Mouse (Mus musculus) liver, embryonic 16.5 days (tissue): ENCODE results near the gene Bckdha. TPM values are rescaled to one million over a fixed set of nuclear protein-coding genes. Genes with fewer than 3 reads are reported as not detected.

Experiments used
- ATAC-seq: fragments of 200-750 bp; cut with Nextera tagmentation; 2 replicates; pipeline ENCODE4 v1.8.0; 2017; ENCODE audit warnings: low read depth, mild to moderate bottlenecking, moderate number of reproducible peaks, moderate library complexity
- H3K27ac ChIP-seq: fragments of 300-500 bp; sonication (generic); 2 replicates; pipeline ENCODE4 v1.5.1; 2014; ENCODE audit warnings: mild to moderate bottlenecking, low read length
- H3K27me3 ChIP-seq: fragments of 300-500 bp; sonication (generic); 2 replicates; pipeline ENCODE4 v1.6.1; 2014; ENCODE audit warnings: low read depth, low read length, mixed read lengths; ENCODE audit not compliant: control insufficient read depth, insufficient read depth
- H3K36me3 ChIP-seq: fragments of 300-500 bp; sonication (generic); 2 replicates; pipeline ENCODE4 v1.6.1; 2014; ENCODE audit warnings: mild to moderate bottlenecking; ENCODE audit not compliant: control insufficient read depth, insufficient read depth
- H3K4me1 ChIP-seq: fragments of 300-500 bp; sonication (generic); 2 replicates; pipeline ENCODE4 v1.6.1; 2014; ENCODE audit warnings: low read depth, low read length, mixed read lengths; ENCODE audit not compliant: control insufficient read depth
- H3K4me2 ChIP-seq: fragments of 300-500 bp; sonication (generic); 2 replicates; pipeline ENCODE4 v1.6.1; 2014; ENCODE audit warnings: low read depth, low read length, mixed read lengths
- H3K4me3 ChIP-seq: fragments of 300-500 bp; sonication (generic); 2 replicates; pipeline ENCODE4 v1.5.1; 2014; ENCODE audit warnings: low read depth, mild to moderate bottlenecking, low read length
- H3K9ac ChIP-seq: fragments of 300-500 bp; sonication (generic); 2 replicates; pipeline ENCODE4 v1.6.1; 2014; ENCODE audit warnings: low read depth, low read length
- H3K9me3 ChIP-seq: fragments of 300-500 bp; sonication (generic); replicated peaks from 2 replicates; pipeline ENCODE4 v1.6.1; 2016; ENCODE audit warnings: low read length; ENCODE audit not compliant: control insufficient read depth
- WGBS: fragments of 180-500 bp; shearing (Covaris S2); extraction: QIAGEN DNeasy Blood & Tissue Kit; methylation state at CpG from one replicate; pipeline ENCODE4 v1.1.7; 2014; ENCODE audit not compliant: insufficient replicate concordance; 5-methylcytosine and 5-hydroxymethylcytosine counted together
- polyA plus RNA-seq: library from polyadenylated mRNA; unstranded; fragments of >200 nt; fragmentation: Nextera tagmentation; extraction: Ambion mirVana; gene quantifications from 2 replicates; pipeline ENCODE4 v1.2.1, GENCODE M21; 2015

Bckdha gene
- polyA plus RNA-seq, 1 experiment from 2014 or later = 43.1 TPM

GRCm38 (mm10) chr7:25623857-25624370 lies 34.9 kb downstream of the Bckdha start:
- Histone ChIP-seq H3K27me3 (no peaks in the 10 kb centered on the region), H3K4me2 (no peak overlapping the region), H3K4me3 (no peak overlapping the region), H3K36me3 (no peaks in the 10 kb centered on the region), H3K9me3 (no peaks in the 10 kb centered on the region), H3K4me1 (peaks cover 36% of the 10 kb centered on the region), H3K9ac (no peak overlapping the region), H3K27ac (no peak overlapping the region)
- 83% methylated on average over 11 of the region's 11 CpGs for WGBS
- ATAC-seq = no peak

- no peak for ATAC-seq
- Histone ChIP-seq H3K27me3 (no peaks in the 10 kb centered on the region), H3K27ac (no peak overlapping the region), H3K9me3 (no peaks in the 10 kb centered on the region), H3K36me3 (no peaks in the 10 kb centered on the region), H3K9ac (no peak overlapping the region), H3K4me1 (peaks cover 12% of the 10 kb centered on the region), H3K4me2 (no peak overlapping the region), H3K4me3 (no peak overlapping the region)
- 75% methylated on average over 11 of the region's 11 CpGs for WGBS
Observed at GRCm38 (mm10) chr7:25620751-25621150, 38.0 kb downstream of the Bckdha start.

GRCm38 (mm10) chr7:25620101-25620500 lies 38.7 kb downstream of the Bckdha start:
- Histone ChIP-seq H3K9me3 (no peaks in the 10 kb centered on the region), H3K9ac (no peak overlapping the region; the same call in 1 of the 2 replicates), H3K4me1 (peaks cover 12% of the 10 kb centered on the region), H3K4me3 (no peak overlapping the region; the same call in 1 of the 2 replicates), H3K27me3 (no peaks in the 10 kb centered on the region), H3K36me3 (no peaks in the 10 kb centered on the region), H3K27ac (no peak overlapping the region), H3K4me2 (peak overlapping the region; percentile 80; the same call in 1 of the 2 replicates)
- 80% methylated on average over 5 of the region's 5 CpGs for WGBS
- no peak for ATAC-seq

- Histone ChIP-seq H3K27ac (no peak overlapping the region), H3K9ac (peak overlapping the region; percentile 61), H3K9me3 (no peaks in the 10 kb centered on the region), H3K27me3 (no peaks in the 10 kb centered on the region), H3K36me3 (no peaks in the 10 kb centered on the region), H3K4me2 (peak overlapping the region; percentile 80), H3K4me1 (peaks cover 12% of the 10 kb centered on the region), H3K4me3 (peak overlapping the region; percentile 76)
- WGBS = 18% methylated on average over 5 of the region's 5 CpGs
- no peak for ATAC-seq
Observed at GRCm38 (mm10) chr7:25619722-25619991, 39.1 kb downstream of the Bckdha start.

GRCm38 (mm10) chr7:25618865-25619721 lies 39.7 kb downstream of the Bckdha start, which contains the start of gene Dmac2:
Dmac2 (plus strand) TSS chr7:25619414.
- Histone ChIP-seq H3K9ac (peak within 1 kb of the TSS; percentile 61), H3K4me2 (peak within 1 kb of the TSS; percentile 80), H3K4me1 (peaks cover 12% of the 10 kb centered on the region), H3K4me3 (peak within 1 kb of the TSS; percentile 76), H3K27me3 (no peaks in the 10 kb centered on the region), H3K27ac (no peak within 1 kb of the TSS), H3K9me3 (no peaks in the 10 kb centered on the region), H3K36me3 (no peaks in the 10 kb centered on the region)
- peak; percentile 93 for ATAC-seq
- 1% methylated on average over 53 of the region's 53 CpGs for WGBS

GRCm38 (mm10) chr7:25617376-25618160 lies 41.2 kb downstream of the Bckdha start:
- H3K27ac ChIP-seq = no peak overlapping the region
- peaks cover 12% of the 10 kb centered on the region for H3K4me1 ChIP-seq
- ATAC-seq = no peak
- no peak overlapping the region for H3K4me3 ChIP-seq
- no peaks in the 10 kb centered on the region for H3K27me3 ChIP-seq
- no peaks in the 10 kb centered on the region for H3K36me3 ChIP-seq
- H3K9ac ChIP-seq = no peak overlapping the region
- H3K4me2 ChIP-seq = no peak overlapping the region
- 63% methylated on average over 10 of the region's 10 CpGs for WGBS
- no peaks in the 10 kb centered on the region for H3K9me3 ChIP-seq

- no peaks in the 10 kb centered on the region for H3K27me3 ChIP-seq
- no peak for ATAC-seq
- H3K4me3 ChIP-seq = no peak within 1 kb of the TSS
- H3K36me3 ChIP-seq = no peaks in the 10 kb centered on the region
- WGBS = 50% methylated on average over 5 of the region's 5 CpGs
- H3K4me1 ChIP-seq = peaks cover 12% of the 10 kb centered on the region
- no peak within 1 kb of the TSS for H3K4me2 ChIP-seq
- no peak within 1 kb of the TSS for H3K9ac ChIP-seq
- no peak within 1 kb of the TSS for H3K27ac ChIP-seq
- H3K9me3 ChIP-seq = no peaks in the 10 kb centered on the region
Observed at GRCm38 (mm10) chr7:25615706-25616011, 43.1 kb downstream of the Bckdha start, which contains the start of gene Erich4. Erich4 (minus strand) TSS chr7:25615892.

- Histone ChIP-seq H3K4me1 (peaks cover 12% of the 10 kb centered on the region), H3K4me2 (no peak overlapping the region), H3K9me3 (no peaks in the 10 kb centered on the region), H3K27me3 (no peaks in the 10 kb centered on the region), H3K27ac (no peak overlapping the region), H3K36me3 (no peaks in the 10 kb centered on the region), H3K4me3 (no peak overlapping the region), H3K9ac (no peak overlapping the region)
- ATAC-seq = no peak
- WGBS = 57% methylated on average over 21 of the region's 21 CpGs
Observed at GRCm38 (mm10) chr7:25614831-25615705, 43.7 kb downstream of the Bckdha start.
